Mouse (Mus musculus) cortical plate, adult 2 months (tissue): ENCODE measurements around the gene Espn.

Experiments used
- CTCF ChIP-seq: fragments of 200-500 bp; IDR thresholded peaks from 2 replicates; pipeline ENCODE4 v1.5.1; 2011; ENCODE audit warnings: mild to moderate bottlenecking, control low read depth, low read length; ENCODE audit not compliant: insufficient read depth; ENCODE audit errors: extremely low read depth
- POLR2A ChIP-seq: fragments of 200-500 bp; IDR thresholded peaks from 2 replicates; pipeline ENCODE4 v1.6.1; 2011; ENCODE audit warnings: mild to moderate bottlenecking, low read length, control low read depth; ENCODE audit not compliant: insufficient read depth; ENCODE audit errors: extremely low read depth

GRCm38 (mm10) chr4:152110689-152111088 lies 41.5 kb downstream of the Espn start:
- no peak for TF ChIP-seq CTCF
- no peak for TF ChIP-seq POLR2A
